Mouse (Mus musculus): ENCODE measurements around the gene Gas2l1. TPM values are rescaled to one million over a fixed set of nuclear protein-coding genes. Genes with fewer than 3 reads are reported as not detected.

The Gas2l1 gene
- polyA plus RNA-seq, 1 experiment from 2014 or later, result 21.5 TPM

DNA sequence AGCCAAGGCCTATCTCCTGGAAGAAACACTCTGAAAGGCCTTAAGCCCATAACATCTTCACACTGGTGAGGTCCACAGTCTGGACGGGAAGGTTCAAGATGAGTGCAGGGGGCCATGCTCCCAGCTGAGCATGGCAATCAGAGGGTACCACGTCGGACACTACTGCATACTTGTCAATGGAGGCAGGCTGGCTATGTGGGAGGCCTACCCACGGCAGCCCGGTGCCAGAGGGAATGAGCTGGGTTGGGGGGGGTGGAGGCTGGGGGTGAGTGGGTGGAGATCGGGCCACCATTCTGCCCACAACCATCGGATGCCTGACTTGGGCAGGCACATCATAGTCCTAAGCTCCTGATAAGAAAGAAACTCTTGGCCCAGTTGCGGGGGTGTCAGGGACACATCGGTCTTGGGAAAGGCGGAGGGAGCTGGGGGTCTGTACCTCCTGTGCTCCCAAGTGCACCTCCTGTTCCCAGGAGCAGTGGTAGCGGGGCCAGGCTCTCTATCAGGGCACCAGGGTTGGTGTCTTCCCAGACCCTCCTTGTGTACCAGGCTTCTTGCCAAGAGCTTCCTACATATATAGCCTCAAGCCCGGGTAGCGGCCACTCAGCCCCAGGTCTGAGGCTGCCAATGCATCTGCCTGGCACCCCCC is 2.1 kb downstream of the Gas2l1 start:
- Histone ChIP-seq H3K27me3 (peaks cover 56% of the 10 kb centered on the region), H3K4me2 (replicated peaks) (peak overlapping the region; percentile 87; the same call in 1 of the 2 replicates), H3K4me3 (no peak overlapping the region), H3K9me3 (no peaks in the 10 kb centered on the region), H3K27ac (replicated peaks) (no peak overlapping the region), H3K36me3 (peaks cover 1% of the 10 kb centered on the region), H3K4me1 (peaks cover 53% of the 10 kb centered on the region), H3K9ac (replicated peaks) (no peak overlapping the region)
- no peak for ATAC-seq (replicated peaks)
- 63% methylated on average over 13 of the region's 13 CpGs for WGBS

DNA sequence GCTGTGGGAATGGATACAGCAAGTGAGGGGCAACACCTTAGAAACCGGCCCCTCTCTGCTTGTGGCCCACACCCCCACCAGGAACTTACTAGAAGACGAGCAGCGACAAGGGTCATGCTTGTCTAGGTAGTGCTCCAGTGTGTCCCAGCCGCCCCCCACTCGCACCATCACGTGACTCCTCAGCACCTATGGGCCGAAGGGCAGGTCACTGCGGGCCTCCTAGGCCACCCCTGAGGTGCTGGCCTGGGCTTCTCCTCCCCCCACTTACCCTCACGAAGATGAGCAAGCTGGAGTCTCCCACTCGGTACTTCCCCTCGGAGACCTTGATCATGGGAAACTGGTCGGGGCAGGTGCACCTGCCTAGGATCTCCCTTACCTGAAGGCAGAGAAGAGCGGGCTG is 2.8 kb downstream of the Gas2l1 start:
- ATAC-seq (replicated peaks), result no peak
- Histone ChIP-seq H3K9me3 (no peaks in the 10 kb centered on the region), H3K27me3 (peaks cover 62% of the 10 kb centered on the region), H3K27ac (replicated peaks) (no peak overlapping the region), H3K4me3 (peak overlapping the region; percentile 36), H3K4me1 (peaks cover 59% of the 10 kb centered on the region), H3K4me2 (replicated peaks) (peak overlapping the region; percentile 71), H3K9ac (replicated peaks) (0 out of 2 replicates have a peak overlapping the region, but pooled peaks have one; percentile 2), H3K36me3 (no peaks in the 10 kb centered on the region)
- 16% methylated on average over 13 of the region's 13 CpGs for WGBS

DNA sequence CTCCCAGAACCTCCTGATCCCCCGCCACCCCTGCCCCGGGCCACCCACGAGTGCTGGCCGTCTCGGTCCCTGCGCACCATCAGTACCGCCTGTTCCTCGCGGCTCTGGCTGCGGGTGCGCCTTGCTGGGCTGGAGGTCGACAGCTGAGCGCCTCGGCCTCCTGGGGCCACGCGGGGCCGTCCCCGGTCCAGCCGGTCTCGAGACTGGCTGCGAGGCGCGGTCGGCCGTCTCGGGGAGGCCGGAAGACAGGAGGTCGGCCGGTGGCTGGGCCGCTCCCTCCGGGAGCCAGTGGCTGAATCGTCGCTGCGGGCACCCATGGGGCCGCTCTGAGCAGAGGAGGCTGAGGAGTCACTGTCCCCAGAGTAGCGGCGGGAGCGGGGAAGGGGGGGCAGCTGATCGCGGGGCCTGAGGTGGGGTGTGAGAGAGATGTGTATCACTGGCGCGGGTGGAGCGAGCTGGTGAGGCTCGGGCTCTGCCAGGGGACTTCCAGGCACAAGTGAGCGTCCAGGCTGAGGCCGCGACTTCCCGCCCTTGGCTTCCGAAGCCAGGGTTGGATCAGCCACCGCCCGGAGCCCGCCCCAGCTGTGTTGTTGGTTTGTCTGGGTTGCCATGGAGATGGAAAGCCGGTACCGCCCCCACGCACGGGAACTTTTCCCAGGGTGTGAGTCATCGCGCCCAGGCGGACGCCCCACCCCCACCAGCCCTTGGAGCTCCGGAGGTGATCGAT is 3.6 kb downstream of the Gas2l1 start:
- Histone ChIP-seq H3K4me3 (peak overlapping the region; percentile 36), H3K9ac (replicated peaks) (peak overlapping the region; percentile 2; the same call in 1 of the 2 replicates), H3K27ac (replicated peaks) (no peak overlapping the region), H3K27me3 (peaks cover 70% of the 10 kb centered on the region), H3K4me1 (peaks cover 65% of the 10 kb centered on the region), H3K4me2 (replicated peaks) (peak overlapping the region; percentile 71), H3K9me3 (no peaks in the 10 kb centered on the region), H3K36me3 (no peaks in the 10 kb centered on the region)
- ATAC-seq (replicated peaks), result 0 out of 2 replicates have a peak, but pooled peaks have one; percentile 14
- 2% methylated on average over 61 of the region's 62 CpGs for WGBS

DNA sequence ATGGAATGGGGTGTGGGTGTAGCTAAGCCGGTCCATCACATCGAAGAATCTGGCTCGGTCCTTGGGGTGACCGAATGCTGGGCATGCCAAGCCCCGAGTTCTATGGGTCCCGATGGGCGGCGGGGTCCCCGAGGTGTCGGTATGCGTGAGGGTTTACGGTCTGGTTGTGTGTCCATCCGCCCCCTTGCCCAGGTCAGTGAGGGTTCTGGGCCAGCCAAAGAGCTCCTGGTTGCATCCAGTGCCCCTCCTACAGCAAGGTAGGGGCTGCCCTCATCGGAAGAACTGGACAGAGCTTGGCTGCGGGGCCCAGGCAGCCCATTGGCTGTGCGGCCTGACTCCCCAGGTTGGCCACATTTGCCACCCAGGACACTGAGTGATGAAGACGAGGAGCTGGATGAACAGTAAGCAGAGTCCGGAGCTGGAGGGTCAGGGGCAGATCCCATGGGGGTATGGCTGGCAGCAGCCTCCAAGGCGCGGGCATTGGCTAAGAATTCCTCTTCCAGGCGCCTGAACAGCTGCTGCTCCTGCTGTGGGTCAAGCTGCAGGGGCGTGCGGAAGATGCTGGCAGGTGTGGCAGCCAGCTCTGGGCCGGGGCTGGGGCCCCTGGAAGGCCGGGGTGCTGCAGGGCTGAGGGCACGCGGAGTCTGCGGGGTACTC is 4.2 kb downstream of the Gas2l1 start:
- Histone ChIP-seq H3K9ac (replicated peaks) (no peak overlapping the region), H3K4me2 (replicated peaks) (peak overlapping the region; percentile 71), H3K27me3 (peaks cover 76% of the 10 kb centered on the region), H3K4me3 (peak overlapping the region; percentile 36; the same call in 1 of the 2 replicates), H3K36me3 (no peaks in the 10 kb centered on the region), H3K27ac (replicated peaks) (no peak overlapping the region), H3K9me3 (no peaks in the 10 kb centered on the region), H3K4me1 (peaks cover 71% of the 10 kb centered on the region)
- WGBS, result 52% methylated on average over 28 of the region's 28 CpGs
- ATAC-seq (replicated peaks), result no peak

DNA sequence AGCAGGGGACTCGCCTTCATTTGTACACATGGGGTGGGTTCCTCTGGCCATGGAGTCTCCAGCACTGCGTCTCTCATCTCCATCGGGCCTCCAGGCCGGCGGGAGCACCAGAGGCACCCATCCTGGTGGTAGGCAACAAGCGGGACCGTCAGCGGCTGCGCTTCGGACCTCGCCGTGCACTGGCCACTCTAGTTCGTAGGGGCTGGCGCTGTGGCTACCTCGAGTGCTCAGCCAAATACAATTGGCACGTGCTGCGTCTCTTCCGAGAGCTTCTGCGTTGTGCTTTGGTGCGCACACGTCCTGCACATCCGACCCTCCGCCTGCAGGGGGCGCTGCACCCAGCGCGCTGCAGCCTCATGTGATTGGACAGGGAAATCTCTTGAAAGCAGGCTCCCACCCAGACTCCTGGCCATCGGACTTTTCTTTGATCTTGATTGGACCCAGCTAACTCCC is 5.4 kb downstream of the Gas2l1 start:
- whole genome bisulfite sequencing, result 8% methylated on average over 27 of the region's 27 CpGs
- Histone ChIP-seq H3K27ac (replicated peaks) (no peak overlapping the region), H3K4me2 (replicated peaks) (no peak overlapping the region), H3K27me3 (peaks cover 80% of the 10 kb centered on the region), H3K36me3 (no peaks in the 10 kb centered on the region), H3K4me3 (no peak overlapping the region), H3K9me3 (no peaks in the 10 kb centered on the region), H3K4me1 (peaks cover 71% of the 10 kb centered on the region), H3K9ac (replicated peaks) (no peak overlapping the region)
- no peak for ATAC-seq (replicated peaks)

DNA sequence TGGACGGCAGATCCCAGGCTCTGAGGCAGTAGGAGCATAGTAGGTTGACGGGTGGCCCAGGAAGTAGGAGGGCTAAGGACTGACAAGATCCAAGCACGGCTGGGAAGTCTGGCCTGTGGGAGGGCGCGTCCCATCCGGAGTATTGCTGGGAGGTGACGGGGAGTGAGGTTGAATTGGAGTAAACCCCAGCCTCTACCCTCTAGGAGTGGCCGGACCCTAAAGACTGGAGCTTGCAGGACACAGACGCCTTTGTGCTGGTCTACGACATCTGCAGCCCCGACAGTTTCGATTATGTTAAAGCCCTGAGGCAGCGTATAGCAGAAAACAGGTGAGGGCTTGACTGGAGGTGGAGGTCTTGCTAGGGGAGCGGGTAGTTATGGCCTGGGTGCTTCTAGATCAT is 5.9 kb downstream of the Gas2l1 start:
- Histone ChIP-seq H3K9me3 (no peaks in the 10 kb centered on the region), H3K4me3 (no peak overlapping the region), H3K36me3 (no peaks in the 10 kb centered on the region), H3K9ac (replicated peaks) (no peak overlapping the region), H3K4me1 (peaks cover 66% of the 10 kb centered on the region), H3K4me2 (replicated peaks) (no peak overlapping the region), H3K27me3 (peaks cover 80% of the 10 kb centered on the region), H3K27ac (replicated peaks) (no peak overlapping the region)
- 22% methylated on average over 14 of the region's 14 CpGs for WGBS
- ATAC-seq (replicated peaks), result no peak

DNA sequence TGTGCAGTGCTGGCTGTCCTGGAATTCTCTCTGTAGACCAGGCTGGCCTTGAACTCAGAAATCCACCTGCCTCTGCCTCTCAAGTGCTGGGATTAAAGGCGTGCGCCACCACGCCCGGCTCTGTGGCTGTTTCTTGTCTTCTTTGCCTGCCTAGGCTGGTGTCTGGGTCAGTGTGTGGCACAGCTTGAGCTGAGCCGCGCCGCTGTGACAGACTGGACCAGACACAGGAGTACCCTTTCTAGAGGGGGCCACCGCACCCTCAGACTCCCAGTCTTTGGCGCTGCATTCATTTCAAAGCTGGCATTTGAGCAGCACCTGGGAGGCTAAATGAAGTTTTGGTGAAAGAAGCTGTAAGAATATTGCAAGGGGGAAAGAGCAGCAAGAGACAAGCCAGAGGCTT is 6.3 kb downstream of the Gas2l1 start:
- H3K9me3 ChIP-seq, result no peaks in the 10 kb centered on the region
- H3K9ac ChIP-seq (replicated peaks), result no peak overlapping the region
- H3K4me2 ChIP-seq (replicated peaks), result no peak overlapping the region
- peaks cover 61% of the 10 kb centered on the region for H3K4me1 ChIP-seq
- WGBS, result 30% methylated on average over 9 of the region's 9 CpGs
- no peaks in the 10 kb centered on the region for H3K36me3 ChIP-seq
- ATAC-seq (replicated peaks), result no peak
- no peak overlapping the region for H3K4me3 ChIP-seq
- no peak overlapping the region for H3K27ac ChIP-seq (replicated peaks)
- peaks cover 80% of the 10 kb centered on the region for H3K27me3 ChIP-seq

DNA sequence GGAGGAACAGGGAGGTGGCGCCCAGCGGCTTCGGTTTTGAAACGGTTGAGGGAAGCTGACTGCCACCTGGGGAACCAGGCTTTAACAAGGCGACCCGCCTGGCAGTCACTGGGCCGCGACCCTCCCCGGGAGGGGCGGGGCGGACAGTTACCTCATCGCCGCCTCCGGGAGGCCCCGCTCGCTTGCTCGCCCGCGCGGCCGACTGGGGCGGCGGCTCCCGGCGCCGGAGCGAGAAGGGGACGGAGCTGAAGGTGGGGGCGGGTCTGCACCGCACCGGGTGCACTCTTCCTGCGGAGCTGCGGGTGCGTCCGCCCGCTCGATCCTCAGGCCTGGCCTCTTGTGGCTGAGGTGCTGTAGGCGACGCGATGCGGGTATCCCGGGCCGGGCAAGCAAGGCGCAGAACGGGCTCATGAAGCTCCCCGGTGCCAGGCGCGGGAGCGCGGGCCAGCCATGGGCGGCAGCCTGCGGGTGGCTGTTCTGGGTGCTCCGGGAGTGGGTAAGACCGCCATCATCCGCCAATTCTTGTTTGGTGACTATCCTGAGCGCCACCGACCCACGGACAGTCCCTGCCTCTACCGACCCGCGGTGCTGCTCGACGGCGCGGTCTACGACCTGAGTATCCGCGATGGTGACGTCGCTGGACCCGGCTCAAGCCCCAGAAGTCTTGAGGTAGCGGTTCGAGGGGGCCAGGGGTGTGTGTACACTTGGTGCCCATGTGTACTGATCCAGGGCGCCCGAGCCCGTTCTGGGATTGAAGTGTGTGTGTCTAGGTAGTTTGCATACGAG is 7.1 kb downstream of the Gas2l1 start, which contains the start of gene Rasl10a:
Gene Rasl10a (plus strand): TSS at position 273 of the 786 bp plus-strand sequence.
- Histone ChIP-seq H3K36me3 (no peaks in the 10 kb centered on the region), H3K9me3 (no peaks in the 10 kb centered on the region), H3K27me3 (peaks cover 73% of the 10 kb centered on the region), H3K4me1 (peaks cover 54% of the 10 kb centered on the region), H3K9ac (replicated peaks) (peak within 1 kb of the TSS; percentile 42), H3K4me3 (peak within 1 kb of the TSS; percentile 45), H3K27ac (replicated peaks) (no peak within 1 kb of the TSS), H3K4me2 (replicated peaks) (peak within 1 kb of the TSS; percentile 72)
- WGBS, result 2% methylated on average over 74 of the region's 77 CpGs
- ATAC-seq (replicated peaks), result no peak

DNA sequence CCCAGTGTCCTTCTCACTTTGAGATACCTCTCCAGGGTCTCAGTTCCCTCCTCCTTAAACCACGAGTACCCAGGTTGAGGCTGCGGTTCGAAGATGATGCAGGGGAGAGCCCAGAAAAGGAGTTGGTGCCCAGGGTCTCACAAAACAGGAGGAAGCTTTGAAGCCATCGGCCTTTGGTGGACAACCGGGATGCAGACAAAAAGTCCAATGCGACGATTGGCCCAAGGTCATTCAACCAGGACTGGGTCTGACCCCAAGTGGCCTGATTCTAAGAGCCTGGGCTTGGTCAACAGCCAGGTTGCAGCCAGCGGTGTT is 7.6 kb downstream of the Gas2l1 start:
- no peak overlapping the region for H3K9ac ChIP-seq (replicated peaks)

DNA sequence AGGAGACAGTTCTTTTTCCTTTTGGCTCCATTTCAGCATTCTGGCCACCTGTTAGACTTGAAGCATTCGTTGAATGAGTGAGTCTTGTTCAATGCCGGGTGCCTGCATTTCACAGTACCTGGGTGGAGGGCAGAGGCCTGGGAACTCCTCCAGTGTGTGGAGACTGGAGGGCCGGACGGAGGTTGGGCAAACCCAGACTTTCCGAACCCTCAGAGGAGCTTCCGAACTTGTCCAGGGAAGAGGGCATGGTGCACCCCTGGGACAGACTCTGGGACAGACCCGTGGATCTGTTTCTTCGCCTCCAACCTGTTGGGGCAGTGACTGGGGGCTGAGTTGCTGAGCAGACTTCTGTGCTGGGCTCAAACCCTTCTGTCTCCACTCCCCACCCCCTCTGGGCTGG is 8.1 kb downstream of the Gas2l1 start:
- ATAC-seq (replicated peaks), result no peak
- H3K9ac ChIP-seq (replicated peaks), result no peak overlapping the region
- no peak overlapping the region for H3K4me3 ChIP-seq
- 50% methylated on average over 8 of the region's 8 CpGs for WGBS
- peaks cover 44% of the 10 kb centered on the region for H3K4me1 ChIP-seq
- H3K4me2 ChIP-seq (replicated peaks), result no peak overlapping the region
- peaks cover 64% of the 10 kb centered on the region for H3K27me3 ChIP-seq
- H3K9me3 ChIP-seq, result no peaks in the 10 kb centered on the region
- no peak overlapping the region for H3K27ac ChIP-seq (replicated peaks)
- H3K36me3 ChIP-seq, result no peaks in the 10 kb centered on the region

More for the DNA sequence above, 7.6 kb downstream of the Gas2l1 start:
- no peaks in the 10 kb centered on the region for H3K9me3 ChIP-seq
- no peak overlapping the region for H3K27ac ChIP-seq (replicated peaks)
- peak overlapping the region; percentile 45 for H3K4me3 ChIP-seq
- H3K4me1 ChIP-seq, result peaks cover 49% of the 10 kb centered on the region
- H3K36me3 ChIP-seq, result no peaks in the 10 kb centered on the region
- peaks cover 68% of the 10 kb centered on the region for H3K27me3 ChIP-seq
- no peak for ATAC-seq (replicated peaks)
- WGBS, result 12% methylated on average over 8 of the region's 8 CpGs
- peak overlapping the region; percentile 72 for H3K4me2 ChIP-seq (replicated peaks)

DNA sequence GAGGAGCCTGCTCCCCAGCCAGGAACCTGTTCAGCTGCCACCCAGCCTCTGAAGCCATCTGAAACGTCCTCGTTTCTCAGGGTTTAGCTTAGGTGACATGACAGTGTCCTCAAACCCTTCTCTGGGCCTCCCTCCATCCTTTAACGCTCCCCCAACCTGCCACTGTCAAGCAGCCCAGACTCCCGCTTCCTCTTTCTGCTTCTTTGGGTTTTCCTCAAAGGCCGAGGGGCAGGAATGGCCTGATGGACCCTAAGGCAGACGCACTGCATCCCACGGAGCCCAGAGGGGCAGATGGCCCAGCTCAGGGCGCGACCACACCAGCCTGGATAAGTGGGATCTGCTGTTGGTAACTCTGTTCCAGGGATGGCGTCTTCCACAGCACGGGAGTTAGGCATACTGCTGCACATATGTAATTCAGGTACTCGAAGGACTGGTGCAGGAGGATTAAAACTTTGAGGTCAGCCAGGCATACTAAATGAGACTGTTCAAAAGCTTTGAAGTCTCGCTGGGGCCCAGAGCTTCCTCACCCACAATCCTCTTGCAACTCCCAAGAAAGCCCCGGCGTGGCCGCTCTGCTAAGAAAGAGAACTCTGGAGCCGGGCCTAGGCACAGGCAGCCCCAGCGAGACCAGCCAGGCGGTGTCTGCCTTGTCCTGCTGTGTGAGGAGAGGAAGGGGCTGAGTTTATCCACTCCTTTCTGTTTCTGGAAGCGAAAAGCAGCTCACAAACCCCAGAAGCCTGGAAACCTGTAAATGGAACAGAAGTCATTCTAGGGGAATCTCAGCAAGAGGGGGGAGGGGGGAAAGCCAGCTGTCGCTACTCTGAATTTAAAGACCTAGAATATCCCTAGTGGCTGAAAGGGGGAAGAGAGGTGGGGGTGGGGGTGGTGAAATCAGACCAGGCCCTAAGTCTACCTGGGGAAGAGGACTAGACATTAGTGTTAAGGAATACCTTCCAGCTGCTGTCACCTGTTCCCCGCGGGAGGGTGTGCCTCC is 8.9 kb downstream of the Gas2l1 start:
- Histone ChIP-seq H3K4me3 (no peak overlapping the region), H3K4me2 (replicated peaks) (no peak overlapping the region), H3K27me3 (peaks cover 55% of the 10 kb centered on the region), H3K27ac (replicated peaks) (no peak overlapping the region), H3K36me3 (no peaks in the 10 kb centered on the region), H3K9me3 (no peaks in the 10 kb centered on the region), H3K4me1 (peaks cover 36% of the 10 kb centered on the region), H3K9ac (replicated peaks) (no peak overlapping the region; the same call in 1 of the 2 replicates)
- no peak for ATAC-seq (replicated peaks)
- 24% methylated on average over 23 of the region's 23 CpGs for WGBS

All from forebrain, embryonic 15.5 days (tissue).